Mouse (Mus musculus): ENCODE results near the gene Fgf22.
"Not testable (repeated sequence)": the region's sequence is repeated elsewhere in the genome, so short reads cannot be mapped to it uniquely, and the experiment has no call there.

Fgf22 gene

GRCm38 (mm10) chr10:79733847-79734246 is 21.0 kb upstream of the Fgf22 start:
- DNase-seq (ENCODE audit: low spot score), result no peak

- DNase-seq (ENCODE audit: low spot score), result no peak
Observed at GRCm38 (mm10) chr10:79735361-79735760, 19.5 kb upstream of the Fgf22 start.

GRCm38 (mm10) chr10:79736706-79737105 is 18.2 kb upstream of the Fgf22 start:
- no peak for DNase-seq (ENCODE audit: low spot score)

GRCm38 (mm10) chr10:79738259-79738658 is 16.6 kb upstream of the Fgf22 start:
- no peak for DNase-seq (ENCODE audit: low spot score)

- DNase-seq (ENCODE audit: low spot score), result no peak
Observed at GRCm38 (mm10) chr10:79739234-79739633, 15.6 kb upstream of the Fgf22 start.

- DNase-seq (ENCODE audit: low spot score), result no peak
Observed at GRCm38 (mm10) chr10:79740863-79741262, 14.0 kb upstream of the Fgf22 start.

GRCm38 (mm10) chr10:79743161-79743560 is 11.7 kb upstream of the Fgf22 start:
- no peak for DNase-seq (ENCODE audit: low spot score)

- no peak for DNase-seq (ENCODE audit: low spot score)
Observed at GRCm38 (mm10) chr10:79743650-79744365, 11.1 kb upstream of the Fgf22 start.

GRCm38 (mm10) chr10:79745411-79745810 is 9.5 kb upstream of the Fgf22 start:
- no peak for DNase-seq (ENCODE audit: low spot score)

GRCm38 (mm10) chr10:79745898-79746773 is 8.7 kb upstream of the Fgf22 start, which contains the start of gene Polrmt:
TSS of gene Polrmt (minus strand) at chr10:79746581.
- DNase-seq (ENCODE audit: low spot score), result peak; percentile 98

- DNase-seq (ENCODE audit: low spot score), result no peak
Observed at GRCm38 (mm10) chr10:79746774-79747151, 8.1 kb upstream of the Fgf22 start.

- no peak for DNase-seq (ENCODE audit: low spot score)
Observed at GRCm38 (mm10) chr10:79748496-79748895, 6.4 kb upstream of the Fgf22 start.

- DNase-seq (ENCODE audit: low spot score), result no peak
Observed at GRCm38 (mm10) chr10:79755854-79756253, 978 bp downstream of the Fgf22 start.

- no peak for DNase-seq (ENCODE audit: low spot score)
Observed at GRCm38 (mm10) chr10:79756660-79757059, 1.8 kb downstream of the Fgf22 start.

- DNase-seq (ENCODE audit: low spot score), result not testable (repeated sequence)
Observed at GRCm38 (mm10) chr10:79759675-79760074, 4.8 kb downstream of the Fgf22 start.

GRCm38 (mm10) chr10:79760603-79761143 is 5.8 kb downstream of the Fgf22 start:
- no peak for DNase-seq (ENCODE audit: low spot score)

GRCm38 (mm10) chr10:79762875-79763274 is 8.0 kb downstream of the Fgf22 start:
- DNase-seq (ENCODE audit: low spot score), result no peak

GRCm38 (mm10) chr10:79764234-79764633 is 9.4 kb downstream of the Fgf22 start:
- no peak for DNase-seq (ENCODE audit: low spot score)

GRCm38 (mm10) chr10:79765228-79765745 is 10.4 kb downstream of the Fgf22 start:
- DNase-seq (ENCODE audit: low spot score), result no peak

- no peak for DNase-seq (ENCODE audit: low spot score)
Observed at GRCm38 (mm10) chr10:79766001-79766507, 11.2 kb downstream of the Fgf22 start.

GRCm38 (mm10) chr10:79766508-79767325 is 11.8 kb downstream of the Fgf22 start, which contains the start of gene Rnf126:
TSS of gene Rnf126 (minus strand) at chr10:79766952.
- peak; percentile 99 for DNase-seq (ENCODE audit: low spot score)

All from left cerebral cortex, adult 11 months (tissue).